Mouse (Mus musculus): Measurements from ENCODE around the gene Cep19. TPM values are rescaled to one million over a fixed set of nuclear protein-coding genes. Genes with fewer than 3 reads are reported as not detected.
"Not testable (repeated sequence)": the region's sequence is repeated elsewhere in the genome, so short reads cannot be mapped to it uniquely, and the experiment has no call there.

The Cep19 gene
- total and polyA plus RNA-seq, 3 experiments, result 17.6 to 31.3 (median 29.4) TPM

- H3K27ac ChIP-seq (ENCODE audit: insufficient read depth, low read depth); H3K79me2 ChIP-seq (replicated peaks; ENCODE audit: control insufficient read depth, extremely low read depth, insufficient read depth, poor library complexity, severe bottlenecking); in situ Hi-C loops (cut with MboI; ENCODE audit: low pct_ligation_motif_present, low pct_unique_long_range_greater_than_20kb, low sequenced_read_pairs); H3K27me3 ChIP-seq (replicated peaks); H3K9me3 ChIP-seq (replicated peaks; ENCODE audit: low read length); dilution Hi-C loops (cut with MboI; ENCODE audit: extremely low pct_ligation_motif_present, extremely low pct_unique_long_range_greater_than_20kb, low sequenced_read_pairs); H3K9ac ChIP-seq (ENCODE audit: insufficient read depth, low read depth); H3K4me3 ChIP-seq (replicated peaks in 1 of 3; ENCODE audit: low read depth in 2 of 3, low read length in 2 of 3, poor library complexity in 1 of 3); DNase-seq (ENCODE audit: extremely low read depth); H3K4me2 ChIP-seq (ENCODE audit: insufficient read depth, low read depth, poor library complexity, severe bottlenecking): not testable (repeated sequence)
- peaks cover 2 to 15% of the 10 kb centered on the region in 2 experiments; a peak in 3 of 4 replicates for H3K4me1 ChIP-seq (ENCODE audit: control insufficient read depth in 1 of 2, insufficient read depth in 2 of 2)
- H3K36me3 ChIP-seq (replicated peaks in 1 of 2; ENCODE audit: control insufficient read depth in 1 of 2, insufficient read depth in 1 of 2, low read length in 1 of 2), result peaks cover 4 to 27% of the 10 kb centered on the region in 2 experiments
Observed at GRCm38 (mm10) chr16:32097757-32098156, 1.8 kb upstream of the Cep19 start.

- in situ Hi-C loops (cut with MboI; ENCODE audit: low pct_ligation_motif_present, low pct_unique_long_range_greater_than_20kb, low sequenced_read_pairs) (no loop called here), dilution Hi-C loops (cut with MboI; ENCODE audit: extremely low pct_ligation_motif_present, extremely low pct_unique_long_range_greater_than_20kb, low sequenced_read_pairs) (no loop called here)
- Histone ChIP-seq H3K9ac (ENCODE audit: insufficient read depth, low read depth) (peak overlapping the region; percentile 71), H3K4me2 (ENCODE audit: insufficient read depth, low read depth, poor library complexity, severe bottlenecking) (peak overlapping the region; percentile 58), H3K4me3 (replicated peaks in 1 of 3; ENCODE audit: low read depth in 2 of 3, low read length in 2 of 3, poor library complexity in 1 of 3) (peak overlapping the region; percentile 77 to 99 (median 89)), H3K4me1 (ENCODE audit: control insufficient read depth in 1 of 2, insufficient read depth in 2 of 2) (peaks cover 2 to 15% of the 10 kb centered on the region in 2 experiments; a peak in 3 of 4 replicates), H3K9me3 (replicated peaks; ENCODE audit: low read length) (peaks cover 3% of the 10 kb centered on the region), H3K27ac (ENCODE audit: insufficient read depth, low read depth) (no peak overlapping the region), H3K36me3 (replicated peaks in 1 of 2; ENCODE audit: control insufficient read depth in 1 of 2, insufficient read depth in 1 of 2, low read length in 1 of 2) (peaks cover 8 to 35% of the 10 kb centered on the region in 2 experiments), H3K27me3 (replicated peaks) (no peaks in the 10 kb centered on the region), H3K79me2 (replicated peaks; ENCODE audit: control insufficient read depth, extremely low read depth, insufficient read depth, poor library complexity, severe bottlenecking) (no peaks in the 10 kb centered on the region)
- no peak for DNase-seq (ENCODE audit: extremely low read depth)
- peak; percentile 16; the same call in 1 of the 2 replicates for TF ChIP-seq MAX (IDR thresholded peaks at IDR 0.05; ENCODE audit: low read length)
- TF ChIP-seq MAFK (IDR thresholded peaks at IDR 0.05; ENCODE audit: insufficient replicate concordance, low read length), result no peak
- 0 out of 2 replicates have a peak, but pooled peaks have one; percentile 0 for TF ChIP-seq POLR2AphosphoS2 (IDR thresholded peaks at IDR 0.05; ENCODE audit: low read depth, low read length)
- 0 out of 2 replicates have a peak, but pooled peaks have one; percentile 4 for TF ChIP-seq CHD2 (IDR thresholded peaks at IDR 0.05; ENCODE audit: low read length)
- TF ChIP-seq PAX5 (IDR thresholded peaks at IDR 0.05; ENCODE audit: low read length), result no peak
- TF ChIP-seq NELFE (IDR thresholded peaks at IDR 0.05; ENCODE audit: low read depth, low read length), result no peak
- peak; percentile 56; the same call in 1 of the 2 replicates for TF ChIP-seq UBTF (IDR thresholded peaks at IDR 0.05; ENCODE audit: low read depth, low read length)
Observed at GRCm38 (mm10) chr16:32098897-32099637, 533 bp upstream of the Cep19 start.

GRCm38 (mm10) chr16:32102295-32102694 is 2.7 kb downstream of the Cep19 start:
- DNase-seq (ENCODE audit: extremely low read depth), result no peak
- H3K4me3 ChIP-seq (replicated peaks in 1 of 3; ENCODE audit: low read depth in 2 of 3, low read length in 2 of 3, poor library complexity in 1 of 3), result no peak overlapping the region
- no peak overlapping the region for H3K27ac ChIP-seq (ENCODE audit: insufficient read depth, low read depth)

More at GRCm38 (mm10) chr16:32102295-32102694, 2.7 kb downstream of the Cep19 start:
- in situ Hi-C loops (cut with MboI; ENCODE audit: low pct_ligation_motif_present, low pct_unique_long_range_greater_than_20kb, low sequenced_read_pairs) (loop anchor here (10.0 kb wide), 1 partner anchor 363 kb away; no protein-coding TSS in a partner anchor), dilution Hi-C loops (cut with MboI; ENCODE audit: extremely low pct_ligation_motif_present, extremely low pct_unique_long_range_greater_than_20kb, low sequenced_read_pairs) (no loop called here)
- Histone ChIP-seq H3K27me3 (replicated peaks) (no peaks in the 10 kb centered on the region), H3K79me2 (replicated peaks; ENCODE audit: control insufficient read depth, extremely low read depth, insufficient read depth, poor library complexity, severe bottlenecking) (no peaks in the 10 kb centered on the region), H3K9ac (ENCODE audit: insufficient read depth, low read depth) (no peak overlapping the region), H3K36me3 (replicated peaks in 1 of 2; ENCODE audit: control insufficient read depth in 1 of 2, insufficient read depth in 1 of 2, low read length in 1 of 2) (peaks cover 19 to 52% of the 10 kb centered on the region in 2 experiments), H3K4me2 (ENCODE audit: insufficient read depth, low read depth, poor library complexity, severe bottlenecking) (no peak overlapping the region), H3K4me1 (ENCODE audit: control insufficient read depth in 1 of 2, insufficient read depth in 2 of 2) (peaks cover 2 to 15% of the 10 kb centered on the region in 2 experiments; a peak in 3 of 4 replicates), H3K9me3 (replicated peaks; ENCODE audit: low read length) (no peaks in the 10 kb centered on the region)
- TF ChIP-seq POLR2AphosphoS2 (IDR thresholded peaks at IDR 0.05; ENCODE audit: low read depth, low read length) (no peak), MEF2A (IDR thresholded peaks at IDR 0.05; ENCODE audit: borderline replicate concordance, low read depth, low read length) (no peak), TBP (conservative IDR thresholded peaks at IDR 0.05; ENCODE audit: low read depth, low read length) (no peak)

Measured in CH12.LX (cell line).